Mouse (Mus musculus) ES-E14 (cell line): Measurements from ENCODE around the gene Dhx30. TPM values are rescaled to one million over a fixed set of nuclear protein-coding genes. Genes with fewer than 3 reads are reported as not detected.
A peak's percentile ranks its signal among the peaks of the same experiment; 100 is the strongest.

Experiments used
- DNase-seq: peaks from one replicate; pipeline ENCODE4 v3.0.0-alpha.2; 2013; ENCODE audit warnings: low read depth, low spot score
- H3K27ac ChIP-seq: 2 replicates; pipeline ENCODE4 v1.5.1; 2012; ENCODE audit warnings: low read depth, mild to moderate bottlenecking, low read length, moderate library complexity, mixed read lengths; ENCODE audit not compliant: poor library complexity, insufficient read depth, severe bottlenecking
- H3K36me3 ChIP-seq: 2 replicates; pipeline ENCODE4 v1.6.1; 2012; ENCODE audit warnings: mild to moderate bottlenecking, low read length, moderate library complexity, mixed read lengths; ENCODE audit not compliant: control insufficient read depth, poor library complexity, insufficient read depth, severe bottlenecking
- H3K4me1 ChIP-seq, 2 experiments: fragments of 150-350 bp in 1 of 2; sonication (generic) in 1 of 2; 2 replicates each; pipeline ENCODE4 v1.6.1; 2012; ENCODE audit warnings: low read length in 2 of 2, mild to moderate bottlenecking in 1 of 2, mixed read lengths in 1 of 2; ENCODE audit not compliant: control insufficient read depth in 2 of 2, insufficient read depth in 2 of 2, poor library complexity in 1 of 2
- H3K4me3 ChIP-seq, 2 experiments: fragments of 150-350 bp in 1 of 2; sonication (generic) in 1 of 2; 2 replicates each; pipeline ENCODE4 v1.5.1; 2012; ENCODE audit warnings: low read length in 2 of 2, low read depth in 1 of 2, mild to moderate bottlenecking in 1 of 2, mixed read lengths in 1 of 2; ENCODE audit not compliant: insufficient read depth in 1 of 2, poor library complexity in 1 of 2, severe bottlenecking in 1 of 2
- H3K9ac ChIP-seq: 2 replicates; pipeline ENCODE4 v1.6.1; 2012; ENCODE audit warnings: low read depth, mild to moderate bottlenecking, low read length, mixed read lengths; ENCODE audit not compliant: poor library complexity, insufficient read depth, severe bottlenecking
- H3K9me3 ChIP-seq: fragments of 150-350 bp; sonication (generic); 2 replicates; pipeline ENCODE4 v1.6.1; 2012; ENCODE audit warnings: low read depth, mild to moderate bottlenecking, low read length; ENCODE audit not compliant: control insufficient read depth, insufficient read depth
- CHD2 ChIP-seq: IDR thresholded peaks from 2 replicates; pipeline ENCODE4 v1.6.1; 2014; ENCODE audit warnings: mild to moderate bottlenecking, low read depth, low read length, inconsistent platforms
- HCFC1 ChIP-seq: IDR thresholded peaks from 2 replicates; pipeline ENCODE4 v1.6.1; 2012; ENCODE audit warnings: low read length, inconsistent platforms, borderline replicate concordance; ENCODE audit not compliant: insufficient read depth
- MAFK ChIP-seq: IDR thresholded peaks from 2 replicates; pipeline ENCODE4 v1.6.1; 2014; ENCODE audit warnings: mild to moderate bottlenecking, low read depth, low read length, inconsistent platforms; ENCODE audit not compliant: insufficient read depth
- ZC3H11A ChIP-seq: IDR thresholded peaks from 2 replicates; pipeline ENCODE4 v1.6.1; 2012; ENCODE audit warnings: low read depth, mild to moderate bottlenecking, inconsistent platforms, low read length, borderline replicate concordance
- ZNF384 ChIP-seq: IDR thresholded peaks from 2 replicates; pipeline ENCODE4 v1.6.1; 2012; ENCODE audit warnings: low read depth, low read length, inconsistent platforms
- in situ Hi-C, 2 experiments: fragments of 600-800 bp; cut with MboI; formaldehyde crosslinking; loops; one replicate each; pipeline ENCODE4 v1.15.1; 2025; ENCODE audit warnings: low sequenced_read_pairs in 2 of 2, inconsistent platforms in 1 of 2; ENCODE audit not compliant: unreplicated experiment in 2 of 2
- total RNA-seq: library from RNA; depleted of rRNA; stranded (reverse); fragments of 300-350 nt; gene quantifications from 2 replicates; pipeline ENCODE4 v1.2.3, GENCODE M21; 2012

Dhx30 gene
- total RNA-seq, 1 experiment: 191 TPM

DNA sequence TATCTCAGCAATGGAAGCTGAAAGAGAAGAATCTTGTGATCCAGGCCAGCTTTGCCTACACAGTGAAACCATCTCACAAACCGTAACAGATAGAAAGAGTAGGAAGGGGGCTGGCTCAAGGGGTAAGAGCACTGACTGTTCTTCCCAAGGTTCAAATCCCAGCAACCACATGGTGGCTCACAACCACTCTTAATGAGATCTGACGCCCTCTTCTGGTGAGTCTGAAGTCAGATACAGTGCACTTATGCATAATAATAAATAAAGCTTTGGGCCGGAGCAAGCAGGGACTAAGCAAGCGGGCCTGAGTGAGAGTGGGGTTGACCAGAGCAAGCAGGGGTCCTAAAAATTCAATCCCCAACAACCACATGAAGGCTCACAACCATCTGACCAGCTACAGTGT lies 24.3 kb downstream of the Dhx30 start:
- peaks cover 60% of the 10 kb centered on the region for H3K36me3 ChIP-seq
- no peak overlapping the region; the same call in 1 of the 2 replicates for H3K27ac ChIP-seq
- no peaks in the 10 kb centered on the region; a peak in 1 of 4 replicates for H3K4me1 ChIP-seq
- DNase-seq: no peak
- no peak for TF ChIP-seq ZNF384
- no peak for TF ChIP-seq HCFC1
- TF ChIP-seq CHD2: no peak
- TF ChIP-seq ZC3H11A: no peak
- no peak for TF ChIP-seq MAFK
- no peaks in the 10 kb centered on the region for H3K9me3 ChIP-seq
- in situ Hi-C loops: loop anchor here (10.0 to 25.0 kb wide), 2 partner anchors 206 to 209 kb away; partner anchors contain the start of gene Cdc25a (in 1 of the 2)
- no peak overlapping the region for H3K4me3 ChIP-seq
- H3K9ac ChIP-seq: no peak overlapping the region

DNA sequence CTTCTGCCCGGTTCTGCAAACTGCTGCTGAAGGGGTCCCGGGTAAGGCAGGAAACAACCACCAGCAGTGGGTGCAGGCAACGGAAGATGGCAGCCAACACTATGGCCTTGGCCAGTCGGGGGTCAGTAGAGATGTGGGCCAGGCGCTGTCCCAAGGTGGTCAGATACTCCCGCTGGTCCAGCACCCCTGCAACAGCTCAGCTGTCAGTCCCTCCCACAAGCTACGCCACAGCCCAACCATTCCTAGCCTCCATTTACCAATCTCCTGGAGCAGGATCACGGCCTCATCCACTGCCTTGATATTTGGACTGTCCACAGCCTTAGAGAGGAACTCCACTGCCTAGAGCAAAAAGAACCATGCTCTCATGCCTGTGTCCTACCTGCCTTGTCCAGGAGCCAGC lies 31.9 kb downstream of the Dhx30 start:
- in situ Hi-C loops: loop anchor here in 1 of 2 experiments (25.0 kb wide), 1 partner anchor 198 kb away; the partner anchor contains the start of gene Cdc25a

DNA sequence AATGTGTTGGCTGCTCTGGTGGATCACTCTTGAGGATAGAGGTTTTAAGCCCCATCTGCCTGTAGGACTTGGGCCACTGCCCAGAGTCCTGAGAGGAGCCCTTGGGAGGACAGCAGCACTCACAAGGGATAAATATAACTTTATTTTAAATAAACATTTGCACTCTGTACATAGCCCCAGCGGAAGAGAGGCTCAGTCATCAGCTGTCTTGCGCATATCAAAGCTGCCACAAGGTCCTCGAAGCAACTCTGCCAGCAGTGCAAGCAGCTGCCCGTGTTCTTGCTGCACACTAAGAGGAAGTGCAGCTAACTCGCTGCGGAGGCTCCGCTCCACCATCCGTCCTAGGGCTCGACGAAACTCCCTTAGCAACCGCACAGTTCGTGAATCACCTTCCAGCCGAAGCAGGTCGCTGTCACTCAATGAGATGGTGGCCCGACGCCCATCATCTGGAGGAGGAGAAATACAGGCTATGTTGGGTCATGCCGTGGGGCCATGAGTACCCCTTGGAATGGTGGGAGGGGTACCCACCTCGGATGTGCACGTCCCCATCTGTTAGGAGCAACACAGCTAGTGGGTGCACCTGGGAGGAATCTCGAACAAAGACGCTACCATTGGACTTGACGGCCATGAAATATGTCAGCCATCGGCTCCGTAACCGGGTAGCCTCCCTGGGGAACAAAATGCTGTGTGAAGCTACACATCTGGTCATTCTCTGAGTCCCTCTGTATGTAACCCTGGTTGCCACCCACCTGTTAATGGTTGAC lies 33.2 kb downstream of the Dhx30 start:
- in situ Hi-C loops: loop anchor here in 1 of 2 experiments (25.0 kb wide), 1 partner anchor 197 kb away; the partner anchor contains the start of gene Cdc25a
- no peak overlapping the region for H3K4me3 ChIP-seq
- H3K9ac ChIP-seq: no peak overlapping the region
- H3K27ac ChIP-seq: no peak overlapping the region
- peaks cover 73% of the 10 kb centered on the region for H3K36me3 ChIP-seq
- no peak for DNase-seq
- no peaks in the 10 kb centered on the region for H3K9me3 ChIP-seq
- H3K4me1 ChIP-seq: no peaks in the 10 kb centered on the region; a peak in 1 of 4 replicates
- TF ChIP-seq MAFK: no peak
- TF ChIP-seq ZC3H11A: no peak
- TF ChIP-seq ZNF384: no peak
- no peak for TF ChIP-seq CHD2
- no peak for TF ChIP-seq HCFC1

More for the DNA sequence above, 31.9 kb downstream of the Dhx30 start:
- H3K9ac ChIP-seq: no peak overlapping the region
- TF ChIP-seq MAFK (no peak), ZNF384 (no peak), ZC3H11A (no peak), HCFC1 (no peak), CHD2 (no peak)
- peaks cover 75% of the 10 kb centered on the region for H3K36me3 ChIP-seq
- DNase-seq: no peak
- H3K9me3 ChIP-seq: no peaks in the 10 kb centered on the region
- H3K4me1 ChIP-seq: no peaks in the 10 kb centered on the region; a peak in 1 of 4 replicates
- H3K27ac ChIP-seq: no peak overlapping the region
- no peak overlapping the region for H3K4me3 ChIP-seq

DNA sequence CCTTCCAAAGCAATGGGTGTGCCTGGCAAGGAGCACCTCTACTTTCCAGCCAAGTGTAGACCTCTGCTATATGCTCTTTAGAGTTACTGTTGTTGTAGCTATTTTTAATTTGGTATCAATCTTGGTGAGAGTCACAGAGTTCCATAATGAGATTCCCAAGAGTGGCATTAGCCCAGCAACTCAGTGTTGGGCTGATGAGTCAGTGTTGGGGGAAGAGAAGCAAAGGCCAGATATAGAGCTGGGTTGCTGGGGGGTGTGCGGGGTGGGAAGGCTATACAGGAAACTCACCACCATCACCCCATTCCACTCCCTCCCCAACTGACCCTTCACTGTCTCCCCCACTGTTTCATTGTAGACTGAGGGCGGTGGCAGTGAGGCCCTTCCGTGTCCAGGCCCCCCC lies 36.6 kb downstream of the Dhx30 start:
- H3K4me1 ChIP-seq: no peaks in the 10 kb centered on the region; a peak in 1 of 4 replicates
- H3K4me3 ChIP-seq: no peak overlapping the region
- H3K9ac ChIP-seq: no peak overlapping the region
- no peak for TF ChIP-seq ZNF384
- in situ Hi-C loops: loop anchor here in 1 of 2 experiments (25.0 kb wide), 1 partner anchor 194 kb away; the partner anchor contains the start of gene Cdc25a
- peaks cover 57% of the 10 kb centered on the region for H3K36me3 ChIP-seq
- peak overlapping the region; percentile 11; the same call in 1 of the 2 replicates for H3K27ac ChIP-seq
- no peaks in the 10 kb centered on the region for H3K9me3 ChIP-seq
- no peak for DNase-seq
